Mouse (Mus musculus) liver, postnatal 0 days (tissue): ENCODE measurements at regions not wholly inside any gene's neighbourhood (a gene's known extent, or its start where the extent isn't known, plus 50 kb on each side); places are given as distances from the start of the nearest gene placed in this dataset.

Experiments
- CTCF ChIP-seq: sonication (generic); IDR thresholded peaks from 2 replicates; pipeline ENCODE4 v1.5.1; 2016; ENCODE audit warnings: antibody characterized with exemption, low read depth
- EP300 ChIP-seq: IDR thresholded peaks from 2 replicates; pipeline ENCODE4 v1.6.1; 2016; ENCODE audit warnings: antibody characterized with exemption, low read depth, mild to moderate bottlenecking

DNA sequence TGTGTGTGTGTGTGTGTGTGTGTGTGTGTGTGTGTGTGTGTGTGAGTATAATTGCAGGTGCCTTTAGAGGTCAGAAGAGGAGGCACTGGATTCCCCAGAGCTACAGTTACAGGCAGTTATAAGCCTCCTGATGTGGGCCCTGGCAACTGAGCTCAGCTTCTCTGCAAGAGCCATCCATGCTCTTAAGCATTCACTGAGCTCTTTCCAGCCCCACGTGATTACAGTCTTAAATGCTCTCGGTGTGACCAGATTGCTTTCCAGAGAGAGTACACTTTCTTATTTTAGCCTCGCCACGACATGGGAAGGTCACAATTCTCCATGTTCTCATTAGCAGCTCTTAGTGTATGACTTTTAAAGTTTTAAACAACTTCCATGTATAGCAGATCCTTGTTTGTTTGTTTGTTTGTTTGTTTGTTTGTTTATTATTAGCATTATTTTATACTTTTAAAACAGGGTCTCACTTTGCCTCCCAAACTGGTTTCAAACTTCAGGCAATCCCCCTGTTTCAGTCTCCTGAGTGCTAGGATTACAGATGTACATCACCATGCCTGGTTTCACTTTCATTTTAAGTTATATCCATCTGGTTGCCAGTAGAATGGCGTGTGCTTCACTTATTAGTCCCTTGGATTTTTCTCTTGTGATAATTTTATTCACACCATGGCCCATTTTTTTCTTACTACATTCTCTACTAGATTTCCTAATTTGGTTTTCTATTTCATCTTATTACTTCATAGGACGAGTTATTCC lies 58.9 kb upstream of the Lifr start:
- no peak for TF ChIP-seq CTCF
- TF ChIP-seq EP300 = no peak
